Mouse (Mus musculus) testis, adult 2 months (tissue): ENCODE measurements at regions not wholly inside any gene's neighbourhood (a gene's known extent, or its start where the extent isn't known, plus 50 kb on each side); places are given as distances from the start of the nearest gene placed in this dataset.

Source experiments
- H3K27ac ChIP-seq: fragments of 200-500 bp; 2 replicates; pipeline ENCODE4 v1.5.1; 2012; ENCODE audit warnings: low read depth, low read length; ENCODE audit not compliant: control insufficient read depth, insufficient read depth
- H3K27me3 ChIP-seq: fragments of 200-500 bp; 2 replicates; pipeline ENCODE4 v1.6.1; 2012; ENCODE audit warnings: mild to moderate bottlenecking, low read length, moderate library complexity; ENCODE audit not compliant: control insufficient read depth, insufficient read depth
- H3K36me3 ChIP-seq: fragments of 200-500 bp; 2 replicates; pipeline ENCODE4 v1.6.1; 2012; ENCODE audit warnings: mild to moderate bottlenecking, low read length; ENCODE audit not compliant: control insufficient read depth, insufficient read depth
- H3K4me1 ChIP-seq: fragments of 200-500 bp; 2 replicates; pipeline ENCODE4 v1.6.1; 2012; ENCODE audit warnings: low read length; ENCODE audit not compliant: control insufficient read depth, insufficient read depth
- H3K4me3 ChIP-seq: fragments of 200-500 bp; 2 replicates; pipeline ENCODE4 v1.5.1; 2012; ENCODE audit warnings: low read depth, mild to moderate bottlenecking, low read length, moderate library complexity, mixed read lengths; ENCODE audit not compliant: control insufficient read depth
- CTCF ChIP-seq: fragments of 200-500 bp; IDR thresholded peaks from 2 replicates; pipeline ENCODE4 v1.5.1; 2012; ENCODE audit warnings: low read depth, mild to moderate bottlenecking, inconsistent platforms, low read length, moderate library complexity; ENCODE audit not compliant: control insufficient read depth, insufficient read depth, insufficient replicate concordance
- POLR2A ChIP-seq: fragments of 200-500 bp; IDR thresholded peaks from 2 replicates; pipeline ENCODE4 v1.6.1; 2012; ENCODE audit warnings: low read depth, mild to moderate bottlenecking, inconsistent platforms, low read length, moderate library complexity; ENCODE audit not compliant: control insufficient read depth

DNA sequence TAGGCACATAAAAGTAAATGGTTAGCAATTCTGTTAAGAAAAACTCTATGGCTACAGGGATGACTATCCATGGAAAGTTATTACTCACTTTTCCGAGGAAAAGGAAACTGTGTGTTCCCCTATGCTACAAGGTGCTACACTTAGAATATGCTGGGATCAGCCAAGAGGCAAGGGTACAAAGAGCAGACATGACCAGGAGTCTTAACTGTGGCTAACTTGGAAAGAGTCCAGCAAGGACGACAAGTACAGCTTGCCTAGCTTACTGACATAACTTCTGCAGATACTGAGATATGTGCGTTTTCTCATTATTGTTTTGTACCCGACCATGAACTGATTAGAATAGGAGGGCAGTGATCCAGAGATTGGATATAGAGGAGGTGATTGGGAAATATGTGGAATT, 296.4 kb downstream of the Gm16223 start:
- no peaks in the 10 kb centered on the region for H3K36me3 ChIP-seq
- H3K27me3 ChIP-seq: no peaks in the 10 kb centered on the region
- H3K4me3 ChIP-seq: no peak overlapping the region
- no peaks in the 10 kb centered on the region for H3K4me1 ChIP-seq
- TF ChIP-seq POLR2A: no peak
- no peak for TF ChIP-seq CTCF
- no peak overlapping the region for H3K27ac ChIP-seq

DNA sequence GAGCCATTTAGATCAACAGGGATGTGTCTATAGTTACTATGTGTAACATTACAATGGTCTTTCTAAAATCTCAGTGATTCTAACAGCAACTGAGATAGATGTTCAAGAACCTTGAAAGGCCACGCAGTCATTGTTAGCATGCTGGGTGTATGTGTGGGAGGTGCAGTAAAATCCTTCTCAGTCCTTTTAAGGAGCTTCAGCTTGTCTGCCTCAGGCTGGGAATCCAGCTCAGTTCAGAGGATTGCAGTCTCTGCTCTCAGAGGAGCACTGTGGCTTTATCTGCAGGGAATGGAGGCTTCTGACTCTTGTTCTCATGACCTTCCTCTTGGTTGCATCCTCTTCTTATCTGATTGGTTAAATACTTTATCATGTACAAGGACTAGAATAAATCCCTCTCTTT, 320.2 kb downstream of the Gm16223 start:
- no peak overlapping the region for H3K27ac ChIP-seq
- TF ChIP-seq CTCF (no peak), POLR2A (no peak)
- H3K27me3 ChIP-seq: no peaks in the 10 kb centered on the region
- no peaks in the 10 kb centered on the region for H3K4me1 ChIP-seq
- no peaks in the 10 kb centered on the region for H3K36me3 ChIP-seq
- H3K4me3 ChIP-seq: no peak overlapping the region

DNA sequence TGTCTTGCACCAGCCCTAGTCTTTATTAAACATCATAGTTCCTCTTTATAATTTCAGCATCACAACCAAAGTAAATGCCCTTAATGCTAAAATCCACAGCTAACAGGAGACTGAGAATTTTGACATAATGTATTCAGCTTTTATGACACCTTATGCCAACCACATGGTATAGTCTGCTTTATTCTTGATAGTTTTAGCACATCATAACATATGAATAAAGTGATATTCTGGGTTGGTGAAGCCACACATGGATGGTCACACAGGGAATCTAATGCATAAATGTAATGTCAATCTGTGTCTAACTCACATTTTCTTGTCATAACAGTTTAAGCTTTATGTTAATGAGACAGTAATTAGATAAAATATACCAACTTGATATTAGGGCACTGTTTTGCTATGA, 328.9 kb downstream of the Gm16223 start:
- Histone ChIP-seq H3K27me3 (no peaks in the 10 kb centered on the region), H3K36me3 (no peaks in the 10 kb centered on the region), H3K27ac (no peak overlapping the region), H3K4me3 (no peak overlapping the region), H3K4me1 (no peaks in the 10 kb centered on the region)
- TF ChIP-seq CTCF: no peak
- TF ChIP-seq POLR2A: no peak

DNA sequence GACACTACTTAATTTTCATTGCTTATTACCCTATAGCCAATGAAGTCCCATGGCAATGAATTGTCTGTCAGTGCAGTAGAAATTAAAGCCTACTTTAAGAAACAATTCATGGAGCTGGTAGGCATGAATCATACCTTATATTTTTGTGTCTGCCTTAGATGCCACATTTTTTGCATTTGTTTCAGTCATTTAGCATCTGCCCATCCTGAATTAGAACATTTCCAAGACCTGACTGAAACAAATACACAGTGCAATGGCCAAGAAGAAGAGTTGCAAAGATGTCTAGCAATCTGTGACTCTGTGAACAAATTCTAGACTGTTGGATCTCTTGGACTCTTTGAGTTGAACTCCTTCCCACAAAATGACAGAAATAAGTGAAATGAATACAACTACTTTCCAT, 342.2 kb downstream of the Gm16223 start:
- Histone ChIP-seq H3K4me1 (no peaks in the 10 kb centered on the region), H3K4me3 (no peak overlapping the region), H3K36me3 (no peaks in the 10 kb centered on the region), H3K27ac (no peak overlapping the region), H3K27me3 (no peaks in the 10 kb centered on the region)
- no peak for TF ChIP-seq POLR2A
- TF ChIP-seq CTCF: no peak

DNA sequence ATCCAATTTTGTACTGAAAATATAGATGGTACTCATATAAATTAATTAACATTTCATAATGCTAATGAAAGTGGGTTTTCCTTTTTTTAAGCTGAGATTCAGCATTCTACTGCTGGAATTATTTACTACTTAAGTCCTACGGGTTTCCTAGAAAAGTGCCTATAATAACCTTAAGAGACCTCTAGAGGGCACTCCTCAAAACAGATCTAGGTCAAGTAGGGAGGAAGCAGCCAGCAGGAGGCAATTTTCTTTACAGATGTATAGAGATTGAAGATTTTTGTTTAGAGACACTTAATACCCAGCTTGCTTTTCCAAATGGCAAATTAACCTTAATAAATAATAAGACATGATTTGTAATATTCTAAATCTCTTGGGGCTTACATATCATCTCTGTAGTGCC, 344.5 kb downstream of the Gm16223 start:
- Histone ChIP-seq H3K4me3 (no peak overlapping the region), H3K27me3 (no peaks in the 10 kb centered on the region), H3K27ac (no peak overlapping the region), H3K4me1 (no peaks in the 10 kb centered on the region), H3K36me3 (no peaks in the 10 kb centered on the region)
- TF ChIP-seq POLR2A: no peak
- TF ChIP-seq CTCF: no peak

DNA sequence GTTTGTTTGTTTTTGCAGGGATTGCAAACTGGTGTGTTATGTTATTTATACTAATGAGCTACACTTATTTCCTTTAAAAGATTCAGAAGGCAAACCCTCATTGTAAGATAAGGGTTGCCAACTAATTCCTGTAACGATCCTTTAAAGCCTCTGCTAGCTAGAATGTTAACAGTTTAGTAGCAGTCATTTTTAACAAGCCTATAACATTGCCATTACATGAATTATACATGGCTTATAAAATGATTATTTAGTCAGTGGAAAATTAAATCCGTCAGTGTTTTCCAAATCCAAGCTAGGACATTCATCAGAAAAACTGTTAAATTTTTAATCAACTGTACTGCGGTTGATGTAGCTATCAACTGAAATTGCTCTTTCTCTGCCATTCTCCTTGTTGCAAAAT, 358.1 kb downstream of the Gm16223 start:
- Histone ChIP-seq H3K4me3 (no peak overlapping the region), H3K4me1 (no peaks in the 10 kb centered on the region), H3K27me3 (no peaks in the 10 kb centered on the region), H3K27ac (no peak overlapping the region), H3K36me3 (no peaks in the 10 kb centered on the region)
- no peak for TF ChIP-seq CTCF
- no peak for TF ChIP-seq POLR2A

DNA sequence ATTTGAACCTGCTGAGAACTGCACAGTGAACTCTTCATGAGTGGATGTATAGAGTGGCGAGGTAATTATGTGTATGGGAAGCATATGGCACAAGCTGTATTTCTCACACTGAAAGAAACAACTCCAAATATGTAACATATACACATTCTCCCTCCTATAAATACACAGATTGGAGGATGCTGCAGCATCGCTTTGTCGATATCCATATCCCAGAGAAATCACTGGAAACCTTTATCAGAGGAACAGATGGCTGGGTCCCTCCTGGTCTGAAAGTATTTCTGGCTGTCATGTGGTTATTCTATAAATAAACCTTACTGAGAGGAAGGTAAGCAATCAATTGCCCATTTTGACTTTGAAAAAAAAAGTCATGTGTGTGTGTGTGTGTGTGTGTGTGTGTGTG, 365.4 kb downstream of the Gm16223 start:
- Histone ChIP-seq H3K27me3 (no peaks in the 10 kb centered on the region), H3K4me3 (no peak overlapping the region), H3K27ac (no peak overlapping the region), H3K36me3 (no peaks in the 10 kb centered on the region), H3K4me1 (no peaks in the 10 kb centered on the region)
- TF ChIP-seq POLR2A (no peak), CTCF (no peak)

DNA sequence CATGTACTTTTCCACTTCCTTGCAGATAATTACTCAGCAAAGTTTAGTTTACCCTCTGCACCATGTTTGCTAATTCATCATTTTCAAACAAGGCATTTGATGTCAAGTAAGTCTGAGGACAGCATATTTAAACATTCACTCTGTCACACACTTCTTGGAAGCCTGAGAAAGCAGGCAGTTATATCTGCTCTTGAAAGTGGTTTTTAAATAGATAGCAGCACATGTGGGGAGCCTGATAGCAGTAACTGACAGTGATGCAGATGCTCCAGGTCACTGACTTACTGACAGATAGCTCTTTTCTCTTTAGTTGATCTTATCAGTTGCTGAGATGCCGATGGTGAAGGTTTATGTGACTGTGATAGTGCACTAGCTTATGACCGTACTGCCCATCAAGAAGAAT, 380.9 kb downstream of the Gm16223 start:
- TF ChIP-seq CTCF (no peak), POLR2A (no peak)
- Histone ChIP-seq H3K27ac (no peak overlapping the region), H3K4me1 (no peaks in the 10 kb centered on the region), H3K27me3 (no peaks in the 10 kb centered on the region), H3K36me3 (no peaks in the 10 kb centered on the region), H3K4me3 (no peak overlapping the region)
